Mouse (Mus musculus) G1E-ER4 (cell line): ENCODE measurements around the gene Pus3. TPM values are rescaled to one million over a fixed set of nuclear protein-coding genes. Genes with fewer than 3 reads are reported as not detected.

Experiments used
- GATA1 ChIP-seq: IDR thresholded peaks from one replicate; pipeline ENCODE4 v1.8.0; 2012; ENCODE audit warnings: low read length, inconsistent platforms
- polyA plus RNA-seq: library from polyadenylated mRNA; stranded (reverse); fragments of >175 nt; gene quantifications from 2 replicates; pipeline ENCODE4 v1.2.3, GENCODE M21; 2012

Gene Pus3
- polyA plus RNA-seq, 1 experiment = 1.4 TPM

DNA sequence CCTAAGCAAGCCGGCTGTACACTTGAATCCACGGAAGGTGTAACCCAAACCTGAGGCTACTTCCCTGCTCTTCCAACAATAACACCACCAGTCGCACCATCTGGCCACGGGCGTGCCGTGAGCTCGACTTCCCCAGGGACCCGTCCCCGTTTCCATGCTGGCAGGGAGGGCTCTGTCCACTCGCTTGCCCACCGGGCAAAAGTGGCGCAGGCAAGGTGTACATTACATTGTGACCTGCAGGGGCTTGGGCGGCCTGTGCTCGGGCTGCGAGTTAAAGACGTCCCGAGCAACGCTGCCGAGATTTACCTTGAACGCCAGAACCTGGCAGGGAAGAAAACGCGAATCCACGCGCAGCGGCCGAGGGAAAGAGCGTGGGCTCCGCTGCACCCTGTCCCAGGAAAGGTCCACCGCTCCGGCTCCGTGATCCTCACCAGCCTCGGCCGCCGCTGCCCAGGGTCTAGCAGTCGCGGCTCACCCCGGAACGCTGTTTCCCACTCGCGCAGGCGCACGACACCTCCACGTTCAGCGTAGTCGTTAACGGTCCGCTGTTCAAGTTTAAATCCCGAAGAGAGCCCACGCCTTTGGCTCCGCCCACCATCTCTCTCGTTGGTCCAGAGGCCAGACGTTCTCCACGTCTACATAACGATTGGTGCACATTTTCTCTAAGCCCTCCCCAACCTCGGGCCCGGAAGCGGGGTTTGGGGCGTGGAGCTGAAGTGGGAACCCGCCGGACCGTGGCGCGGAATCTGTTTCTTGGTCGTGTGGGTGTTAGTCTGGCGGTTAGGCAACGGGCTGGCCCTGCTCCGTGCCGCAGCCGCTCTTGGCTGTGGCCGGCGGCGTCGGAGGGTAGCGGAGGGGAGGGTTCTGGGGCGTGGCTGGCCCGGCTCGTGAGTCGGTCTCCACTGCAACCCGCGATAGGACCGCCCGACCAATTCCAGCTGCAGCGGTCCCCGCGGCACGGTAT is 11.5 kb downstream of the Pus3 start, which contains the start of the genes Pate2 and Hyls1:
Pate2 (plus strand) TSS at position 714 of the 964 bp plus-strand sequence.
Hyls1 (minus strand) TSS at position 828 of the 964 bp plus-strand sequence.
- TF ChIP-seq GATA1 = no peak

GRCm38 (mm10) chr9:35570663-35571062 is 12.3 kb downstream of the Pus3 start:
- TF ChIP-seq GATA1 = no peak

GRCm38 (mm10) chr9:35574416-35574815 is 16.0 kb downstream of the Pus3 start:
- no peak for TF ChIP-seq GATA1

DNA sequence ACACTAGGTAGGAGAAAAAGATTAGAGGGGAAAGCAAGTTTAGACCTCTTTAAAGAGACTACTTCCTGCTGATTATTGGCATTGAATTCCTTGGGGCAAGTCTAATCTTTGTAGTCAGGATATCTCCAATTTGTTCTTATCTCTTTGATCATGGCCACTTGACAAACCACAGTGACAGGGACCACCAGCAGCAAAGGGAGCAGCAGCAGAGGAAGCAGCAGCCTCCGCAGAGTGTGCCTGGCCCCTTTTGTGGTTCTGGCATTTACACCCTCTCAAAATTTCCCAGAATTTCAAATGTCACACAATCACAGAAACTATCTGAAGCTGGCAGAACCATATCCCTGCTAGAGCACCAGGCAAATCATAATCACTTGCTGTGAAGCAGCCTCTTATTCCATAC is 29.3 kb downstream of the Pus3 start:
- TF ChIP-seq GATA1 = no peak

- no peak for TF ChIP-seq GATA1
These were observed 34.5 kb downstream of the Pus3 start for GRCm38 (mm10) chr9:35592903-35593302.

DNA sequence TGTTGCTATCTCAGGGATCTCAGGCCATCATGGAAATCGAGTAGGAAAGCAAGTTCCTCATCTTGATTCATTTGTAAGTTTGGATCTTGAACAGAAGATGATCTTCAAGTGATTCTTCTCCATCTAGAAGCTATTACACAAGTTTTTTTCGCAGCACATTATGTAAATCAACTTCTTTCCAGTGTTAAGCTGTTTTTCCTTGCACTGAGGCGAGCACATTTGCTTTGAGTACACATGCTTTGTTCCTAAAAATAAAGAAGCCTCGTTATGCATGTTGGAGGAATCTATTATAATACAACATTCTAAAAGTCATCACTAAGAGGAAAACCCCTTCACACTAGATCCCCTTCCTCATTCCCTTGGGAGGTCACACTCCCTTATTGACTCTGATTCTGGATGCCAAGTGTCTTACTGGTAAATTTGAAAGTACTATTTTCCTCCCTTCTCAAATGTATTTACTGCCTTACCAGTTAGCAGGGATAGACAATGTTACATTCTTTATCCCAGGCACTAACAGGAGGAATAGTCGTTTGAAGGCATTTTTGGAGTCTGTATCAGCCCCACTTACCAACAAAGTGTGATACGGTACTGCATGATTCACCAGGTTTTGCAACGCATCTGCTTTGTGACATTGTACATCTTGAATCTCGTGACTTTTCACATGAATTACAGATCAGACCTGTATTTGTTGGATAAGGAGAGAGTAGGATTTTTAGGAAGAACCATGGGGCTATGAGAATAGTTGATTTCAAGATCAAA is 49.4 kb downstream of the Pus3 start:
- TF ChIP-seq GATA1 = no peak

GRCm38 (mm10) chr9:35611841-35612240 is 53.4 kb downstream of the Pus3 start, which contains the start of gene Pate4:
Gene Pate4 (minus strand): TSS chr9:35611941.
- TF ChIP-seq GATA1 = no peak

DNA sequence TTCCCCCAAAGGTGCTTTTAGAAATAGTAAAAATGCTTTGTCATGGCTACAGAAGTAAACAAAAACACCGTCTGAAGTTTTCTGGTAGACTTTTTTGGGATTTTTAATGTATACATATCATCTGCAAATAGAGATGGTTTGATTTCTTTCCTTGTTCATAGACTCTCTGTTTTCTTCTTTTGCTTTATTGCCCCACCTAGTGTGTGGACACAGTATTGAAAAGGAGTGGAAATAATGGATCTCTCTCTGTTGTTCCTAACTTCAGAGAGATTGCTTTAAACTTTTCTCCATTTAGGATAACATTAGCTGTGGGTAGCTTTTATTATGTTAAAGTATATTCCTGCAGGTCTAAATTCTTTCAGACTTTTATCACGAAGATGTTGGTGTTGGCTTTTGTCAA is 55.6 kb downstream of the Pus3 start:
- TF ChIP-seq GATA1 = no peak

Other genes with a start within 250 kb of the Pus3 start
- gene Cdon, start 137.5 kb upstream of the Pus3 start, polyA plus RNA-seq = 0.03 TPM in 1 of 2 replicates, not detected in the other
- gene Gm1113, start 40.3 kb upstream of the Pus3 start, polyA plus RNA-seq = not detected in 2 replicates
- not detected in 2 replicates for gene Ddx25, start 67 bp upstream of the Pus3 start, polyA plus RNA-seq
- gene Pate2, start 11.7 kb downstream of the Pus3 start, polyA plus RNA-seq = 0.30 and 0.33 TPM in 2 replicates
- gene Hyls1, start 11.8 kb downstream of the Pus3 start, polyA plus RNA-seq = 2.4 and 3.0 TPM in 2 replicates
- not detected in 2 replicates for gene Pate4, start 53.3 kb downstream of the Pus3 start, polyA plus RNA-seq
- gene Pate3, start 89.6 kb downstream of the Pus3 start, polyA plus RNA-seq = not detected in 2 replicates
- gene Pate1, start 128.8 kb downstream of the Pus3 start, polyA plus RNA-seq = not detected in 2 replicates
- not detected in 2 replicates for gene Gm17677, start 182.5 kb downstream of the Pus3 start, polyA plus RNA-seq
- gene Gm17727, start 219.5 kb downstream of the Pus3 start, polyA plus RNA-seq = not detected in 2 replicates
- gene Gm27235, start 231.5 kb downstream of the Pus3 start, polyA plus RNA-seq = not detected in 2 replicates
- gene D730048I06Rik, start 231.5 kb downstream of the Pus3 start, polyA plus RNA-seq = not detected in 2 replicates